Mouse (Mus musculus) cerebellum, adult 2 months (tissue): ENCODE measurements around the gene Atox1.

Experiments used
- CTCF ChIP-seq: fragments of 200-500 bp; IDR thresholded peaks from 2 replicates; pipeline ENCODE4 v1.5.1; 2011; ENCODE audit warnings: low read depth, mild to moderate bottlenecking, control low read depth, low read length, moderate library complexity, borderline replicate concordance; ENCODE audit not compliant: insufficient read depth
- POLR2A ChIP-seq: fragments of 200-500 bp; IDR thresholded peaks from 2 replicates; pipeline ENCODE4 v1.6.1; 2011; ENCODE audit warnings: low read length, control low read depth, borderline replicate concordance; ENCODE audit not compliant: insufficient read depth

DNA sequence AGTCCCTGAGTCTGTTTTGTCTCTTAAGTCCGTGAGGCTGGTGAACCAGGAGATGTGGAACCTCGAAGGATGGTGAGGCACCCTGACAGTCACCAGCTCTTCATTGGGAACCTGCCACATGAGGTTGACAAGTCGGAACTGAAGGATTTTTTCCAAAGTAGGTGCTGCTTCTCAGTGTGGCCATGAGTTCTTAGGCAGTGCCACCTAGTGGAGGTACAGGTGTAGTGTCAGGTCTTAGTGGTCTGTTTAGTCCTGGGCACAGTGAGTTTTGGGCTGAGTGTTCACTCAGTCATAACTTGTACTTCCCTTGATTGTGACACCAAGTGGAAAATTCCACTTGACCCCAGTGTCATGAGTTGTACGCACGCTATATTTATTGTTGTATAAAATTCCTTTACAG lies 36.8 kb upstream of the Atox1 start:
- TF ChIP-seq POLR2A, result no peak
- TF ChIP-seq CTCF, result peak; percentile 79
